Mouse (Mus musculus) kidney, adult 2 months (tissue): ENCODE measurements around the gene Hsd17b7.

Experiments used
- CTCF ChIP-seq: fragments of 200-500 bp; conservative IDR thresholded peaks from 2 replicates; pipeline ENCODE4 v1.5.1; 2011; ENCODE audit warnings: low read depth, mild to moderate bottlenecking, control low read depth, low read length, moderate library complexity, mixed read lengths; ENCODE audit not compliant: insufficient read depth, insufficient read length
- POLR2A ChIP-seq: fragments of 200-500 bp; IDR thresholded peaks from one replicate; pipeline ENCODE4 v1.6.1; 2011; ENCODE audit warnings: low read depth, low read length, control low read depth

DNA sequence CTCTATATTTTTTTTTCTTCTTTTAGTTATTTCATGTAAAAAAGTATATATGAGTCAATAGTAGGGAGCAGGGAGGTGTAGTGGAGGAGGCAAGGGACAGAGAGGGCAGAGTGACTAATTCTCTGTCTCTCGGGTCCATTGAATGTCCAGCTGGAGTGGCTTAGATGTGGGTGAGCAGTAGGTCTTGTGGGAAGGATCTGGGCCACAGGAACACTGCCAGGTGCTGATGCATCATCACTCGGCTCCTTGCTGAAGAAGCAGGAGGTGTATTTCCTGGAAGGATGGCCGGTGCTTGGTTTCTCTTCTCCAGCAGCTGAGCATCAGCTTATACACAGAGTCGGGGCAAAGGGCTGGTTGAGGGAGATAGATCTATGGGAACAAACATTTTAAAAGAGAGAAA lies 8.6 kb upstream of the Hsd17b7 start:
- TF ChIP-seq POLR2A (no peak), CTCF (no peak)
